Mouse (Mus musculus): ENCODE results near the gene Ntrk3.

Ntrk3 gene

DNA sequence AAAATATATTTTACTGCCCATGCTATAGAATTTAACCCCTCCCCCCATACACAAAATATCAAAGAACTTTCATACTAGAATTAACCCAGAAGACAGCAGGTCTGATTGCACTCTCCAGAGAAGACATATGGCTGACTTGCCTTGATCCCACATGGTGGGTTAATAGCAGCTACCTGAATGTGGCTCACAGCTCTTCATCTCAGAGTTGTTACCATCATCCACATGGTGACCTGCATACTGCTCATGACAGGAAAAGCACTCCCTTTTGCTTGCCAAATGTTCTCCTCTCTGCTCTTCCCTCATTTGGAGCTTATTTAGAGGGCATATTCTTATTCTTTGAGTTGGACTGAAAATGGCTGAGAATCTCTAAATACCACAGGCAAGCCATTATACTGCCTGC is 404.4 kb downstream of the Ntrk3 start:
- no peak for DNase-seq (ENCODE audit: low spot score)

- DNase-seq (ENCODE audit: low spot score), result no peak
Observed at GRCm38 (mm10) chr7:78328301-78328700, 409.5 kb downstream of the Ntrk3 start.

GRCm38 (mm10) chr7:78326185-78326584 is 411.6 kb downstream of the Ntrk3 start:
- DNase-seq (ENCODE audit: low spot score), result no peak

- no peak for DNase-seq (ENCODE audit: low spot score)
Observed at GRCm38 (mm10) chr7:78318640-78319039, 419.2 kb downstream of the Ntrk3 start.

DNA sequence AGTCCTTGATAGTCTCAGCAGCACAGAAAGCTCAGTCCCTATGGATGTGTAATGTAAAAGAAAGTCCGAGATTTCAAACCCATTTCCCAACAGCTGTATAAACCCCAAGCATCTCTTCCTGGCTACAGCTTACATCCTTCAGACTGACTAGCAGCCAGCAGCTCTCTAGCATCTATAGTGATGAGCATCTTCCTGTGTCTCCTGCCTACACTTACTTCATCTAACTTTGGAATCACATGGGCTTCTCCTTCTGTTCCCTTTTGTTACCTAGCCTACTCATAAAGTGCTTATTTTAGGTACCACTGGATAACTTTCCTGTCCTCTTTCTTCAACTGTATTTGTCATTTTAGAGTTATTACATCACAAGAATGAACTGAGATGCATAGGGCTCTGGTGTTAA is 432.0 kb downstream of the Ntrk3 start:
- no peak for DNase-seq (ENCODE audit: low spot score)

DNA sequence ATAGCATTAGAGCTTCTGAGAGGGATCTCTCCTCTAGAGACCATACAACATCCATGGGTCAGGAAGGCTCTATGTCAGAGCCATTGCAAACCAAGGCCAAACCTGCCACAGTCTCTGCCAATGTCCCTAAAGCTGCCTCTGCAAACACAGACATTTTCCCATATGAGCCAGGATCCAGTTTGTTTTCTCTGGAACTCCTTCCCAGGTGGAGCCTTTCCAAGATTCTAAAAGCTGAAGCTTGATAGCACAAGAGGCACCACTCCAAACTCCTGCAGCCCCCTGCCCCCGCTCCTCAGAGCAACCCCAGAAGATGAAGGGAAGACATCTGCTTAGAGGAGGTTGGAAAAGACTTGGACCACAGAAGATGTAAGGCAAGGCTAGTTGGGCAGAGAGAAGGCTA is 432.8 kb downstream of the Ntrk3 start:
- DNase-seq (ENCODE audit: low spot score), result no peak

DNA sequence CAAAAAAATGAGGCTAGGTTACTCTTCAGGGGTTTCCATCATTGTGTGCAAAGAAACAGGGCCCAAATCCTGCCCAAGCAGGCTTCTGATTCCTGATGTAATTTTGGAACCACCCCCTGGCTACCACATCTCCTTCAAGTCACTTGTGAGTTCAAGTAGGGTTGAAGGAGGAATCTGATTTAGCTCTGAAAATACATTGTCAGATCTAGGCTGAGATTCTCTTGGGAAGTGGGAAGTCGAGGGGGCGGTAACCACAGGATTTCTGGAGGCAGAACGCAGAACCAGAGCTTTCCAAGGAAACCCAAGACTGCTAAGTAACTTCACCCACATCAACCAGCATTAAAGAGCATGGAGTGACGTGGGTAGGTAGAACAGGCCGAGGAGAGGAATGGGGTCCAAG is 440.5 kb downstream of the Ntrk3 start:
- no peak for DNase-seq (ENCODE audit: low spot score)

GRCm38 (mm10) chr7:78294322-78294721 is 443.5 kb downstream of the Ntrk3 start:
- DNase-seq (ENCODE audit: low spot score), result no peak

DNA sequence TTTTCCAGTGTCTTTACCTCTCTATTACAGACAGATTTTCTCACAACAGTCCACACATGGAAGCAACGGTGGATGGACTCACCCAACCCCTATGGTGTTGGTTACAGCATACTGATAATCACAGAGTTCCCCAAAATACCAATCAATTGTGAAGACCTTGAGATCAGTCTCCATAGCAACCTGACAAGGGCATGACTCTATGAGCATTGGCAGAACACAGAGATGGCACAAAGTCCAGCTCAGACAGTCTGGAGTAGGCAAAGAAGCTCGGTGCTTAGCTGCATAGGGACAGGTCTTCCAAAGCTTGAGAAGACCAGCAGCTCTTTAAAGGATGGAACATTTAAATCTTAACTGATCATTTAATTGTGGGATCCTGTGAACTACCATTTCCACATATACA is 447.6 kb downstream of the Ntrk3 start:
- DNase-seq (ENCODE audit: low spot score), result no peak

DNA sequence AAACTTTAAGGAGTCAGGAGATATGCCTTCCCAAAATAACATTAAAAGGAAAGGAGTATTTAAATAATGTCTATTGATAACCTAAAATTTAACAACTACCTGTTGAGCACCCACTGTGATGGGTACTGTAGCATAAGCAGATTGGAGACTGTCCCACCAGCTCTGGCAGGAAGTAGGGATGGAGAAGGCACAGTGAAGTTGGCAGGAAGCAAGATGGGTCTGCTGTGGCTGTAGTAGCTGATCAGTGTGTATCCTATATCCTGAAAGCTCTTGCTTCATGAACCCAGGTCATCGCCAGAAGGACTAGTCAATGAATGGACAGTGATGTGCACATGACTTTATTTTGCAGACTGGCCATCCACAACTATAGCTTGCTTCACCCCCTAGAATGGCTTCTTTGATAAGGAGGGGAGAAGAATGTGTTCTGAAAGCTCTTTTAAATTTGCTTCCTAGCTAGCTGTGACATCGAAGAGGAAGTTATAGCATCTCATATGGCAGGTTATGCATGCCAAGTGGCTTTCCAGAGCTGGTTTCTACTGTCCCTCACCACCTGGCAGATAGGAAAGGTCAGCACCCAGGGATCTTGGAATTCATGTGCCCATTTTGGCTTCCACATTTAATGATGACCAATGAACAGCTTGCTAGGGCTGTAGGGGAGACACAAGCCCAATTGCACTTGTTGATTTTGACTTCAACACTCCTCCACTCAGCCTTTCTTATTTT is 451.1 kb downstream of the Ntrk3 start:
- no peak for DNase-seq (ENCODE audit: low spot score)

DNA sequence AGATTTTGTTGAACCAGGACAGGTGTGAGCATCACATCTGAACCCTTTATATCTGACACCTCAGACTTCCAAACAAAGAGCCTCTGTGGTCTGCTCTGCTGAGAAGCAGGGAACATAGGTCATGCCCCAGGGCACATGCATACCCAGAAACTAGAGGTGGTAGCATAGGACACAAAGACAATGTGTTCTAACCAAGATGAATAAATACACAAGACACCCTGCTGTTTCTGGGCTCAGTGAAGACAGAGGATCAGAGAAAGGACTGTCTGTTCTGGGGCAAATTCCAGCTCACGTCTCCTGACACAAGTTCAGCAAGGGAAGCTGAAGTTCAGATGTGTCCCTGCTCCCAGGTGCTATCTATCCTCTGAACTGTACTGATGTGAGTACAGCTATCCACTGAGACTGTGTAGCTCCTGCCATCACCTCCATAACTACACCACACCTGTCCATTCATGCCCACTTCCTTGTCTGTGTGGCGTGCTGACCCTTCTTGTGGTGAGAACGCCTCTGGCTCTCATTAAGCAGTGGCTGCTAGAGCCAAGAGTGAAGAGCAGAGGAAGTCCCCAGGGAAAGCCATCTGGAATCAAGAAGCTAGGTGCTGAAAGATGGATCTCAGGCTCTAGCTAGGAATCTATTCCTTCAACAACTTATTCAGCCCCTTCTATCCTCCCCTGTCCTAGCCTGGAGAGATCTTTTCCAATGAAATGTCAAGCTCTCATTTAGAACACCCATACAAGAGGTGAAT is 468.1 kb downstream of the Ntrk3 start:
- DNase-seq (ENCODE audit: low spot score), result no peak

- DNase-seq (ENCODE audit: low spot score), result no peak
Observed at GRCm38 (mm10) chr7:78267461-78268007, 470.3 kb downstream of the Ntrk3 start.

- no peak for DNase-seq (ENCODE audit: low spot score)
Observed at GRCm38 (mm10) chr7:78264432-78265002, 473.3 kb downstream of the Ntrk3 start.

DNA sequence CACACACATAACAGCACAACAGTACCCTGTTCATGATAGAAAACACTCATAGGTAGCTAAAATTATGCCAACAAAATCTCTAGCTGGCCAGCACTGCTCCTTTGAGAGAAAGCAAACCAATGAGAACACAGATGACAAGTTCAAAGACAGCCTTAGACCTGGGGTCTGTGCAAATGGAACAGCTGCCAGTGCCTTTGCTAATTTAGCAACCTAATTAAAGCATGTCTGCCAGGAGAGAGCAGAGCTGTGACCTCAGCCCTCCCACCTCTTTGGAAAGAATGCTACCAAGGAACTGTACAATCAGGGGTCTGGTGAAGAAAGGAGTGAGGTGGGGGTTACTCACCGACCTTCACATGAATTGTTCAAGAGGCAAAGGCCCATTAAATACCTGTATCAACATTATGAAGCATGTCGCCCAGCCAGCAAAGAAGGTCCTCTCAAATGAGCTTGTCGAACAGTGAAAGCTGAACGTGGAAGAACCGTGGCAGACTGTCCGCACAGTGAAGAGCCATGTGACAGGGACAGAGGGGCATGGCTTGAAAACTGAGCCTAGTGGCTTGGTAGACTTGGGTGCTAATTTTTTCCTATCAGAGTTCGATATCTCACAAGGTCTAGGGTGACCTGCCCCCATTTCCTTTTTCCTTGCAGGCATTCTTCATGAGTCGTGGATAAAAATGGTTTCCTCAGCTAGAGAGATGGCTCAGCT is 476.2 kb downstream of the Ntrk3 start:
- DNase-seq (ENCODE audit: low spot score), result no peak

DNA sequence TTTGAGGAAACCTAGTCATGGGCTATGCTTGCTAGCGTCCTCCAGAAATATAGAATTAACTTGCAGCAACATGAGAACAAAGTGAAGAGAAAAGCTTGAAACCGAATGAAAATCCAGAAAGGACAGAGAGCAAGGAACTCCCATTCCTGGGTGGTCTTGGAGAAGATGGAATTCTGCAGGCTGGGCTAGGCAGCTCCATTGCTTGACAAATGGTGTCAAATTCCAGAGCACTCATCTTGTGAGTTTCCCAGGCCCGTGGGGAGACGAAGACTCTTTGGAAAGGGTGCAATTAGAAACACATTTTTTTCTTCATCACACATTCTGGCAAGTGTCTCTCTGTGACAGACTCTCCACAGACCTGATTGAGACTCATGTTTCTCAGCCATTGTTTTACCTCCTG is 479.7 kb downstream of the Ntrk3 start:
- DNase-seq (ENCODE audit: low spot score), result no peak

DNA sequence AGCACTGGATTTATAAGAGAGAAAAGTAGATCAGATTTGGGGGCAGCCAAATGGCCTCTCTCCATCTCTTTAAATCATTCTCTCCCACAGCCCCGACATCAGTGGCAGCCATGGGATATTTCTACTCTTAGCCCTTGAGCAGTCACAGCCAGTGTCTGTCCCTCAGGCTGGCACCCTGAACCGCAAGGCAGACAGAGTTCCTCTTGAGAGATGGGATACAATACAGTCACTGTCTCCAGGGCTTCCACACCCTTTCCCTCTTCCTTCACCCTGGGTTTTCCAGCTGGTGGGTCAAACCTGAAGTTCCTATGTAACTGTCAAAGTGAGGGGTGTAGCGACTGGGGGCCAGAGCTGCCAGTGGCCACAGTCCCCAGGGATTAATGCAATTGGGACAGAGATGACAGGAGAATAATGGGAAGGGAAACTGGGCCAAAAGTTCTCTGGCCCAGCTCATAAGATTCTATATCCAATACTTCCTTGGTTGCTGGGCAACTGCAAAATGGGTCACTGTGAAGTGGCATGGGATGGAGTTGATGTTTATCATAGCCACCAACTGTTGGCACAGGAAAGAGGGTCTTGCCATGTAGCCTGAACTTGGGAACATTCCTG is 483.9 kb downstream of the Ntrk3 start:
- DNase-seq (ENCODE audit: low spot score), result no peak

DNA sequence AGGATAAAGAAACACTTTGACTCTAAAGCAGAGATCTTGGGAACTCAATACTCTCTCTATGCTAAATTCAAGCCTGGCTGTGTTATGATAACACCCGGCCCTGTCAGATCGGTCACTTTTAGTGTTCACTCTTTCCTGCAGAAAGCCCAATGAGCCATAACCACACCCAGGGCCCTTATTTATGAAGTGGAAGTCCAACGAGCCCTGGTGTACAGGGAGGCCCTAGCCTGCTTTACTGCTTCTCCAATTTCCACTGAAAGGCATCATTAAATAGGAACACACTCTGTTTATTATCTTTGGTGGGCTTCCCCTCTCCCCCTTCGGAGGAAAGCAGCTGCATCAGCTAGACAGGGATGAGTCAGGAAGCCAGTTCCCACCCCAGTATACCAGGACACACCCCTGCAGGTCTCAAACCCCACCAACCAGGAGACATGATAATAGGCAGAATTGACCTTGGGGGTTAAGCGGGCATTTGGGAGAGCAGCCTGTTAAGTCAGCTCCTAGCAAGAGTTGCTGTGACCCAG is 489.6 kb downstream of the Ntrk3 start:
- no peak for DNase-seq (ENCODE audit: low spot score)

DNA sequence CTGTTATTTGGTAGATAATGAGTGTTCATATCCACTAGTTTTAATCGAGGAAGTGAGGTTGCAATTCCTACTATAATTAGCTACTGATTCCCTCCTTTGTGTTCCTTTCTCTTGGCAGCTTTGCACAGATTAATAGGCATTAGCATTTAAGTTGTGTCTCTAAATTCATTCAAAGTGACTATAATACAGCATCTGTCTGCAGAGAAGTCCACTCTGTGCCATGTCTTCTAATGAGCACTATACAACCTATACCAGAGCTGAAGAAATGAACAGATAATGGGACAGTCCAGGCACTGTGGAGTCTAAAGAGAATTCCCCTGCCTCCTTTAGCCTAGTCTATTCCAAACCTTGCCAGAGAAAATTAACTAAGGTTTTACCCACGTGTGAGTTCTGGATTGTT is 498.8 kb downstream of the Ntrk3 start:
- DNase-seq (ENCODE audit: low spot score), result no peak

GRCm38 (mm10) chr7:78221668-78222067 is 516.1 kb downstream of the Ntrk3 start:
- no peak for DNase-seq (ENCODE audit: low spot score)

GRCm38 (mm10) chr7:78220949-78221348 is 516.9 kb downstream of the Ntrk3 start:
- no peak for DNase-seq (ENCODE audit: low spot score)

GRCm38 (mm10) chr7:78190931-78191653 is 546.7 kb downstream of the Ntrk3 start:
- no peak for DNase-seq (ENCODE audit: low spot score)

Measured in c-Kit-positive CD71-positive TER-119-positive erythroid progenitor cells, embryonic 14.5 days (primary cell).